Mouse (Mus musculus): ENCODE results near the gene Haus7. TPM values are rescaled to one million over a fixed set of nuclear protein-coding genes. Genes with fewer than 3 reads are reported as not detected.
"Not testable (repeated sequence)": the region's sequence is repeated elsewhere in the genome, so short reads cannot be mapped to it uniquely, and the experiment has no call there.

Haus7 gene
- total RNA-seq, 2 experiments from 2014 or later: 8.1 to 11.1 TPM

GRCm38 (mm10) chrX:73435252-73435651 is 23.6 kb downstream of the Haus7 start, which contains the start of gene Trex2:
Gene Trex2, minus strand, starts transcription at chrX:73435344.
- Histone ChIP-seq H3K4me3 (no peak within 1 kb of the TSS), H3K27ac (no peak within 1 kb of the TSS)
- no peak for DNase-seq (ENCODE audit: low spot score in 2 of 2)
- no peak for TF ChIP-seq CTCF (conservative IDR thresholded peaks at IDR 0.05)

- no peak for DNase-seq (ENCODE audit: low spot score in 2 of 2)
- no peak overlapping the region for H3K27ac ChIP-seq
- H3K4me3 ChIP-seq: no peak overlapping the region
- no peak for TF ChIP-seq CTCF (conservative IDR thresholded peaks at IDR 0.05)
Measured at GRCm38 (mm10) chrX:73432850-73433249, 26.0 kb downstream of the Haus7 start.

- TF ChIP-seq CTCF (conservative IDR thresholded peaks at IDR 0.05): peak; percentile 73
- no peak for DNase-seq (ENCODE audit: low spot score in 2 of 2)
- no peak overlapping the region for H3K4me3 ChIP-seq
- no peak overlapping the region for H3K27ac ChIP-seq
Measured at GRCm38 (mm10) chrX:73430036-73430435, 28.8 kb downstream of the Haus7 start.

- no peak for DNase-seq (ENCODE audit: low spot score in 2 of 2)
- peak; percentile 57 for TF ChIP-seq CTCF (conservative IDR thresholded peaks at IDR 0.05)
- H3K27ac ChIP-seq: no peak overlapping the region
Measured at GRCm38 (mm10) chrX:73412767-73413166, 46.1 kb downstream of the Haus7 start.

GRCm38 (mm10) chrX:73410880-73411517 is 47.8 kb downstream of the Haus7 start, which contains the start of gene Zfp92:
Gene Zfp92, plus strand, starts transcription at chrX:73411096.
- Histone ChIP-seq H3K4me3 (peak within 1 kb of the TSS; percentile 45), H3K27ac (no peak within 1 kb of the TSS; the same call in 1 of the 2 replicates)
- no peak for TF ChIP-seq CTCF (conservative IDR thresholded peaks at IDR 0.05)
- peak; percentile 7 to 18 for DNase-seq (ENCODE audit: low spot score in 2 of 2)

More at GRCm38 (mm10) chrX:73412767-73413166, 46.1 kb downstream of the Haus7 start:
- no peak overlapping the region for H3K4me3 ChIP-seq

- no peak overlapping the region for H3K4me3 ChIP-seq
- H3K27ac ChIP-seq: no peak overlapping the region
- no peak for DNase-seq (ENCODE audit: low spot score in 2 of 2)
- no peak for TF ChIP-seq CTCF (conservative IDR thresholded peaks at IDR 0.05)
Measured at GRCm38 (mm10) chrX:73401616-73402015, 57.2 kb downstream of the Haus7 start.

- TF ChIP-seq CTCF (conservative IDR thresholded peaks at IDR 0.05): no peak
- no peak for DNase-seq (ENCODE audit: low spot score in 2 of 2)
- H3K4me3 ChIP-seq: no peak overlapping the region
- H3K27ac ChIP-seq: no peak overlapping the region
Measured at GRCm38 (mm10) chrX:73400951-73401350, 57.9 kb downstream of the Haus7 start.

- H3K27ac ChIP-seq; H3K4me3 ChIP-seq; DNase-seq (ENCODE audit: low spot score in 2 of 2): not testable (repeated sequence)
Measured at GRCm38 (mm10) chrX:73398636-73399035, 60.2 kb downstream of the Haus7 start, which contains the start of gene Gm18336. Gene Gm18336, minus strand, starts transcription at chrX:73398736.

GRCm38 (mm10) chrX:73396446-73396845 is 62.4 kb downstream of the Haus7 start:
- TF ChIP-seq CTCF (conservative IDR thresholded peaks at IDR 0.05): no peak
- no peak overlapping the region for H3K27ac ChIP-seq
- H3K4me3 ChIP-seq: no peak overlapping the region
- no peak for DNase-seq (ENCODE audit: low spot score in 2 of 2)

GRCm38 (mm10) chrX:73391481-73391880 is 67.4 kb downstream of the Haus7 start:
- no peak overlapping the region for H3K4me3 ChIP-seq
- DNase-seq (ENCODE audit: low spot score in 2 of 2): no peak
- no peak overlapping the region for H3K27ac ChIP-seq
- TF ChIP-seq CTCF (conservative IDR thresholded peaks at IDR 0.05): no peak

Other genes starting within 250 kb of the Haus7 start
- not detected for gene Xlr4b, start 244.7 kb downstream of the Haus7 start, total RNA-seq (2021)
- 10 to 100 TPM; 12.9 to 14.0 TPM for gene F8a, start 230.8 kb downstream of the Haus7 start, total RNA-seq (2021)
- not detected for gene Xlr4c, start 215.9 kb downstream of the Haus7 start, total RNA-seq (2021)
- gene Xlr3c, start 193.7 kb downstream of the Haus7 start, total RNA-seq (2021): not detected
- not detected for gene Xlr5a, start 166.1 kb downstream of the Haus7 start, total RNA-seq (2021)
- gene Xlr5c, start 166.1 kb downstream of the Haus7 start, total RNA-seq (2021): not detected
- gene Gm45015, start 122.2 kb downstream of the Haus7 start, total RNA-seq (2021): not detected
- 10 to 100 TPM; 11.0 to 11.9 TPM for gene Zfp275, start 116.4 kb downstream of the Haus7 start, total RNA-seq (2021)
- gene Gm18336, start 60.3 kb downstream of the Haus7 start, total RNA-seq (2021): not detected
- 1 to 10 TPM; 2.8 TPM for gene Zfp92, start 47.9 kb downstream of the Haus7 start, total RNA-seq (2021)
- gene Trex2, start 23.7 kb downstream of the Haus7 start, total RNA-seq (2021): not detected
- 10 to 100 TPM; 15.9 to 19.3 TPM for gene Bgn, start 24.6 kb upstream of the Haus7 start, total RNA-seq (2021)
- gene Atp2b3, start 44.0 kb upstream of the Haus7 start, total RNA-seq (2021): 100 to 1,000 TPM; 156 to 158 TPM
- under 1 TPM; 0.20 to 0.25 TPM for gene Dusp9, start 180.4 kb upstream of the Haus7 start, total RNA-seq (2021)
- 100 to 1,000 TPM; 113 to 125 TPM for gene Pnck, start 201.1 kb upstream of the Haus7 start, total RNA-seq (2021)
- gene Slc6a8, start 214.1 kb upstream of the Haus7 start, total RNA-seq (2021): 10 to 100 TPM; 95.0 to 95.5 TPM

Data from layer of hippocampus, adult 2 months (tissue).